Mouse (Mus musculus) forebrain, embryonic 16.5 days (tissue): Measurements from ENCODE around the gene Ccdc115. TPM values are rescaled to one million over a fixed set of nuclear protein-coding genes. Genes with fewer than 3 reads are reported as not detected.

ENCODE experiments used
- ATAC-seq: fragments of 200-750 bp; cut with Nextera tagmentation; 2 replicates; pipeline ENCODE4 v1.8.0; 2017; ENCODE audit warnings: mild to moderate bottlenecking, moderate library complexity
- H3K27ac ChIP-seq: fragments of 300-500 bp; sonication (generic); 2 replicates; pipeline ENCODE4 v1.5.1; 2014; ENCODE audit warnings: low read length, control low read depth
- H3K27me3 ChIP-seq: fragments of 300-500 bp; sonication (generic); replicated peaks from 2 replicates; pipeline ENCODE4 v1.6.1; 2014; ENCODE audit warnings: low read length; ENCODE audit not compliant: control insufficient read depth, insufficient read depth
- H3K36me3 ChIP-seq: fragments of 300-500 bp; sonication (generic); 2 replicates; pipeline ENCODE4 v1.6.1; 2014; ENCODE audit not compliant: control insufficient read depth, insufficient read depth
- H3K4me1 ChIP-seq: fragments of 300-500 bp; sonication (generic); replicated peaks from 2 replicates; pipeline ENCODE4 v1.6.1; 2014; ENCODE audit warnings: low read length; ENCODE audit not compliant: control insufficient read depth, insufficient read depth
- H3K4me2 ChIP-seq: fragments of 300-500 bp; sonication (generic); 2 replicates; pipeline ENCODE4 v1.6.1; 2014; ENCODE audit warnings: mild to moderate bottlenecking, low read length, control low read depth
- H3K4me3 ChIP-seq: fragments of 300-500 bp; sonication (generic); replicated peaks from 2 replicates; pipeline ENCODE4 v1.5.1; 2014; ENCODE audit warnings: mild to moderate bottlenecking, low read length, control low read depth
- H3K9ac ChIP-seq: fragments of 300-500 bp; sonication (generic); replicated peaks from 2 replicates; pipeline ENCODE4 v1.6.1; 2014; ENCODE audit warnings: low read depth, low read length, control low read depth
- H3K9me3 ChIP-seq: fragments of 300-500 bp; sonication (generic); 2 replicates; pipeline ENCODE4 v1.6.1; 2016; ENCODE audit warnings: low read length; ENCODE audit not compliant: control insufficient read depth
- WGBS: fragments of 180-500 bp; shearing (Covaris S2); extraction: QIAGEN DNeasy Blood & Tissue Kit; methylation state at CpG from one replicate; pipeline ENCODE4 v1.1.7; 2014; 5-methylcytosine and 5-hydroxymethylcytosine counted together
- polyA plus RNA-seq: library from polyadenylated mRNA; unstranded; fragments of >200 nt; fragmentation: Nextera tagmentation; extraction: Ambion mirVana; gene quantifications from 2 replicates; pipeline ENCODE4 v1.2.1, GENCODE M21; 2015

The Ccdc115 gene
- polyA plus RNA-seq, result 67.4 and 73.6 TPM in 2 replicates

DNA sequence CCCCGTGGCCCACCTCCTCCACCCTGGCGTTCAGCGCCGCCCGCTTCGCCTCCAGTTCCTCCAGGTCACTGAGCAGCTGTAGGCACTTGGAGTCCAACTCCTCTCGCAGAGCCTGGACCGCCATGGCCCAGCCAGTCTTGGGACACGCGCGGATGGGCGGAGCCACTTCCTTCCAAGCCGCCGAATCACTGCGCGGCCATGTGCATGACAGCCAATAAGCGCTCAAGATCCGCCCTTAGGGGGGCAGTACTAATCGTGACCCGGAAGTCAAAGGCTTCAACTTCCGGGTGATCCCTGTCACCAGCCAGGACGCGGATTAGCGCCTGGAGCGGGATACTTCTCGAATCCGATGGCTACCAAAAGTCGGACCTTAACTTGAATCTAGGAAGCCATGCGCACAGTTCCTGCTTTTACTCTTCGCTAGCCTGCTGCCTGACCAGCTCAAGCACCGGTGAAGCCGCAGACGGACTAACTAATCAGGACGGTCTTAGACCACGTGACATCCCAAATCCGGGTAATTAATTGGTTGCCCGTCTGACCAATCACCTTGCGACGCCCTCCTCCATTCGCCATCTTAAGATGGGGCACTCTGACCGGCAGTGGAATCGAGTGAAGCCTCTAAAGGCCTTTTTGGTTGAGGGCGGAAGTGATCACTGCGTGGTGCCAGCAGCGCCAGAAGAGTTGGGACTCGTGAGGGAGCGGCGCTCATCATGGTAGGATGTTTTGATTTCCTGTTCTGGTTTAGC is at the start of gene Ccdc115, which contains the start of gene Imp4:
Gene Ccdc115 (minus strand): TSS at position 458 of the 746 bp plus-strand sequence.
Gene Imp4 (plus strand): TSS at position 637 of the 746 bp plus-strand sequence.
- peak within 1 kb of the TSS; percentile 80 for H3K27ac ChIP-seq

DNA sequence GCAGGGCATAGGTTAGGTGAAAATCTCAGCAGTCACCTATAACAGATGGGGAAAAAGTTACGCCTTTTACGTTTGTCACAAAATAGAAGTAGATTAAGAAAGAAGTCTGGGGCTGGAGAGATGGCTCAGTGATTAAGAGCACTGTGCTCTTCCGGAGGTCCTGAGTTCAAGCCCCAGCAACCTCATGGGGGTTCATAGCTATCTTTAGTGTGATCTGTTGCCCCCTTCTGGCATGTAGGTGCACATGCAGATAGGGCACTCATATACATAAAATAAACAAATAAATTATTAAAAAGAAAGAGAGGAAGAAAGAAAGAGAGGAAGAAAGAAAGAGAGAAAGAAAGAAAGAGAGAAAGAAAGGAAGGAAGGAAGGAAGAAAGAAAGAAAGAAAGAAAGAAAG is 47.9 kb upstream of the Ccdc115 start:
- Histone ChIP-seq H3K9me3 (no peaks in the 10 kb centered on the region), H3K9ac (no peak overlapping the region), H3K27me3 (no peaks in the 10 kb centered on the region), H3K4me2 (no peak overlapping the region), H3K27ac (no peak overlapping the region), H3K4me3 (no peak overlapping the region), H3K36me3 (no peaks in the 10 kb centered on the region), H3K4me1 (peaks cover 4% of the 10 kb centered on the region)
- no peak for ATAC-seq
- 97% methylated on average over 3 of the region's 3 CpGs for WGBS

More for the DNA sequence above, at the start of gene Ccdc115, which contains the start of gene Imp4:
- Histone ChIP-seq H3K4me3 (peak within 1 kb of the TSS; percentile 90), H3K9me3 (no peaks in the 10 kb centered on the region), H3K27me3 (no peaks in the 10 kb centered on the region), H3K4me2 (peak within 1 kb of the TSS; percentile 88), H3K36me3 (peaks cover 17% of the 10 kb centered on the region), H3K9ac (peak within 1 kb of the TSS; percentile 69), H3K4me1 (peaks cover 17% of the 10 kb centered on the region)
- under 1% methylated on average over 48 of the region's 48 CpGs for WGBS
- ATAC-seq, result peak; percentile 95

DNA sequence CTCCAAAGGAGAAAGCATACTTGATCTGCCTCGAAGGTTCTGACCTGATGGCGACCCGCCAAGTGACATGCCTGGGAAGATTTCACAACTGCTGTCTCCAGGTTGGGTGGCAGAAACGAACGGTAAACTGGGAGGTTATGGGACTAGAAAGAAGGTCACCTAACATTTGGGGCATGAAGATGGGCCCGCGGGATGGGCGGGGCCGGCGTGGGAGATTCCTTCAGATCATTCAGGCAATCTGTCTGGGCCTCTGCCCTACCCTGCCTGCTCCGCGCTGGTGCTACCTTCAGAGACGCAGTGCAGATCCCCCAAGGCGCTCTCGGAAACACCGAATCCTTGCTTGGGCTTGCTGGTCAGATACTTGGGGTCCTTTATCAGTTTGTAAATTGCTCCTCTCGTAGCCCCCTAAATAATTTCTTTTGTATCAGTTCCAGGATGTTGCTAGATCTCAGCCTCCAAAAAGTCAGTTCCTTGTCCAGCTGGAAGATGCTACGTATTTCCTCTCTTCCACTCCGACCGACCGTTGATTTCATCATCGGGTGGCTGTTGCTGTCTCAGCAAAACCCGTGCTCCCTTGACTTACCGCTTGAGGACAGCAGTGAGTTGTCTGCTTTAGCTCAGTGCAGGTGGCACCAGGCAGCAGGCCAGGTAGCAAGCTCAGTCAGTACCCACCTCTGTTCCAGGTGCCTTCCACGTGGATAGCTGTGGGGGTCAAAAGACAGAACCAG is 46.2 kb upstream of the Ccdc115 start:
- Histone ChIP-seq H3K4me3 (peak overlapping the region; percentile 29), H3K9me3 (no peaks in the 10 kb centered on the region), H3K36me3 (no peaks in the 10 kb centered on the region), H3K27me3 (no peaks in the 10 kb centered on the region), H3K4me2 (peak overlapping the region; percentile 53), H3K9ac (peak overlapping the region; percentile 22; the same call in 1 of the 2 replicates), H3K27ac (no peak overlapping the region), H3K4me1 (peaks cover 4% of the 10 kb centered on the region)
- ATAC-seq, result peak; percentile 65
- WGBS, result 10% methylated on average over 25 of the region's 25 CpGs

DNA sequence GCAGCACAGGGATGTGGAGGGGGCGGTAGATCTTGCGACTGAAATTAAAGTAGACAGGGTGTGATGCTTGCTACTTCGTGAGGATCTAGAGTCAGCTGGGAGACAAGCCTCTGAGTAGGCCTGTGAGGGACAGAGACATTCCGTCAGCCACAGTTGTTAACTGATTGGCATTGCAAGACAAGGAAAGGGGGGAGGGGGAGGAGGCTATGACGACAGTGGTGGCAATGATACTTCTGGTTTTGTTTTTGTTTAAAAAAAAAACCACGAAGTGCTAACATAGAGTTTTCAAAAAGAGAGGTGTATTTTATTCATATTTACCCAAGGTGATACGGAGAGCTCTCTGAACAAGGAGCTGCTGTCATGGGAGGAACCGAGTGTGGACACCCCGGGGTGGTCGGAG is 45.0 kb upstream of the Ccdc115 start:
- H3K27me3 ChIP-seq, result no peaks in the 10 kb centered on the region
- peaks cover 4% of the 10 kb centered on the region for H3K4me1 ChIP-seq
- no peak overlapping the region for H3K27ac ChIP-seq
- ATAC-seq, result no peak
- H3K4me2 ChIP-seq, result no peak overlapping the region
- no peaks in the 10 kb centered on the region for H3K36me3 ChIP-seq
- no peak overlapping the region for H3K4me3 ChIP-seq
- WGBS, result 81% methylated on average over 10 of the region's 10 CpGs
- no peaks in the 10 kb centered on the region for H3K9me3 ChIP-seq
- H3K9ac ChIP-seq, result no peak overlapping the region

DNA sequence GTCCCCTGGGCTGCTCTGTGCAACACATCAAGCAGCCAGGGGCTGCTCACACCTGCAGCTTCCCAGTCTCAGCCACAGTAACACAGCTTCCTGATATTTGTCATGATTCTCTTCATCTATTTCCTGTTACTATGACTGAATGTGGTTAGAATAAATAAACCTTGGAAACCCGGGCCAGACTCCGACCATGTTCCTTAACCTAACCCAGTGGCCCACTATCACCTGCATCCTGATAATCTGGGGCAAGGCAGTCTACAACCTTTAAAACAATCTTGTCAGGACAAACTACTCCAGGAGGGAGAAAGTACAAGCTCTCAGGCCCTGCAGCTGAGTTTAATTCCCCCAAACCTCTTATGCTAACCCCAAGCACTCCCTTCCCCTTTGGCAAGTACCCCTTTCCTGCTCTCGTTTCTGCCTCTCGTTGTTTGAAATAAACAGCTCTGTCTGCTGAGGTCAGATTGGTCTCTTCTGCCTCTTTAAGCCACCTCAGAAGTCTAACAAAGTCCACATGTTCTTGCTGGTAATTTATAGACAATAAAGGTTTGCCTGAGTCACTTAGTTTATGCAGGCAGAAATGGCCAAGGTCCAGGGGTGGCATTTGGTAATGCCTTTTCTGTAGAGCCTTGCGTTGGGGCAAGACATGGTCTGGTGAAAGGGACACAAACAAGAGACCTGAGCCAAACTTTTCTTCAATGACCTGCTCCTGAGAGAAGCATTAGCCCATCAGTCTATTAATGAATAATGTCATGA is 42.6 kb upstream of the Ccdc115 start:
- Histone ChIP-seq H3K4me3 (no peak overlapping the region), H3K9me3 (no peaks in the 10 kb centered on the region), H3K27ac (no peak overlapping the region), H3K27me3 (no peaks in the 10 kb centered on the region), H3K4me1 (peaks cover 4% of the 10 kb centered on the region), H3K4me2 (no peak overlapping the region), H3K36me3 (no peaks in the 10 kb centered on the region), H3K9ac (no peak overlapping the region)
- ATAC-seq, result no peak
- WGBS, result 78% methylated on average over 5 of the region's 5 CpGs

DNA sequence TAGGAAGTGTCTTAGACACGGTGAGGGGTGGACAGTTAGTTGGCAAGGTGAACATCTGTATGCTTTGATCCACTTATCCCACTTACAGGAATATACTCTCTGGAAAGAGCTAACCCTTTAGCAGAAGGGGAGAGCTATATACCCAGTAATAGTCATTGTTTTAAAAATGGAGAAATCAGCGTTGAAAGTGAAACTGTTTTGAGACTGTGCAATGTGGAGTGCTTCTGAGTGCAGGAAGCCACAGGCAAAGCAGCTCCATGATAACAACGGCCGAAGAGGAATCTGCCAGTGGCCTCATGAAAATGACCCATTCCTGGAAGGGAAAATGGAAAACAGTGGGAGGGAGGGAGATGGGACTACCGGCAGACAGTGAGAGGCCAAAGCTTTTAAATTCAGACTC is 41.3 kb upstream of the Ccdc115 start:
- Histone ChIP-seq H3K36me3 (no peaks in the 10 kb centered on the region), H3K9ac (no peak overlapping the region), H3K27me3 (no peaks in the 10 kb centered on the region), H3K9me3 (no peaks in the 10 kb centered on the region), H3K4me3 (no peak overlapping the region), H3K4me2 (no peak overlapping the region), H3K4me1 (peaks cover 4% of the 10 kb centered on the region), H3K27ac (no peak overlapping the region)
- ATAC-seq, result no peak
- 86% methylated on average over 5 of the region's 5 CpGs for WGBS

DNA sequence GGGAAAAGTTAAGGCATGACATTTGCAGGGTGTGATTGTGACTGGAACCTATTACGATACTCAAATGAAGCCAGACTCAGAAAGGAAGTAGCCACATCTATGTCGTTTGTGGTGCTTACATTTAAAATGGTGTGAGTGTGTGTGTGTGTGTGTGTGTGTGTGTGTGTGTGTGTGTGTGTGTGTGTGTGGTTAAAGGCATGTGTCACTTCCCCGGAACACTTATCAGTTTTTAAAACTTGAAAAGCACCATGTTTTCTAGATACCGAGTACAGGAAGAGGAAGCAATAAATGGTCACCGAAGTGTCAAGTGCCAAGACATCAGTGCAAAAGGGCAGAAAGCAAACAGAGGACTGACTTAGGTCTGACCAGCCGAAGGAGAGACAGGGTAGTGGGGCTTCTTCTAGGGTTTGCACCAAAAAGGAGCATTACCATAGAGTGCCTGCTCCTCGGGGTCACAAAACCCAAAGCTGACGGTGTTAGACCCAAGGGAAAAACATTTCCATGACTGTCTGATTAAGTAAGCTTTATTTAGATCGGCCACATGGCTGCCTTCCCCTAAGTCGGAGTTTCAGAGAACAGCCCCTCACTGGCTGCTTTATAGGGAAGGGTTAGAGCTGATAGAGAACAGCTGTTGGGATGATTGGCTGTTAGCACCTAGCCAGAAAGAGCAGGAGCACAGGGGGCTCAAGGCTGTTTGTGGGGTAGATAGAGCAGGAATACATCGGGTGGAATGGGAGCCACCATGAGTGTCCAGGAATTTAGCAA is 39.6 kb upstream of the Ccdc115 start:
- Histone ChIP-seq H3K9ac (no peak overlapping the region), H3K27ac (no peak overlapping the region), H3K4me2 (no peak overlapping the region), H3K4me3 (no peak overlapping the region), H3K4me1 (no peaks in the 10 kb centered on the region), H3K9me3 (no peaks in the 10 kb centered on the region), H3K36me3 (no peaks in the 10 kb centered on the region), H3K27me3 (no peaks in the 10 kb centered on the region)
- no peak for ATAC-seq
- WGBS, result 76% methylated on average over 11 of the region's 11 CpGs

DNA sequence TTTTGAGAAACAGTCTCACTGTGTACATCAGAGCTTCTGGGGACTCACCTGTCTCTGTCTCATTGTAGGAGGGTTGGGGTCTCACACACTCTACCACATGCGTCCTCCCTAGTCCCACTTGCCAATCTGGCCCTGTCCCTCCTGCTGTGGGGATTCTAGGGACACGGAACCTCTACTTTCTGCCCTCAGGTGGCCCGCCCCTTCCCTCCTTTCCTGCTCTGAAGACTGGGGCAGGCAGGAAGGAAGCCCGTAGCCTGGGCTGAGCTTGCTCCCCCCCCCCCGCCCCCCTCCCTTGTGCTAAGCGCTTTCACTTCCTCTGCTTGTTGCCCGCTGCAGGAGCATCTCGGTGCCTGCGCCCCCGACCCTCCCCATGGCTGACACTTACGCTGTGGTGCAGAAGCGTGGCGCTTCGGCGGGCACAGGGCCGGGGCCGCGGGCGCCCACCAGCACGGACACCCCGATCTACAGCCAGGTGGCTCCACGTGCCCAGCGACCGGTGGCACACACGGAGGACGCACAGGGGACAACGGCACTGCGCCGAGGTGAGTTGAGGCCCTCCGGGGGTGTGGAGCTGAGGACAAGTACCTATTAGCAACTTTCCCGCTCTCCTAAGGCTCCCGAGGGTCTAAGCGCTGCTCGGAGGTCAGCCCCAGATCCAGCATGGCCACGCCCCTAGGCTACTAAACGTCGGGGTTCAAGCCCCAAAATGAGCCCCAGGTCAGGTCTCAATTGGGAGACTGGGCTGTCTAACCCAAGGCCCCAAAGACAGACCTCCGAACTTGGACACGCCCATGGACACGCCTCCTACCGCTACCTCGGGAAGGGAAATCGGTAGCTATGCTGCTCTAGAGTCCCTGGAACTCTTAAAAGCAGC is 33.2 kb upstream of the Ccdc115 start:
- Histone ChIP-seq H3K27me3 (peaks cover 9% of the 10 kb centered on the region), H3K4me2 (peak overlapping the region; percentile 95), H3K4me3 (peak overlapping the region; percentile 49), H3K4me1 (peaks cover 10% of the 10 kb centered on the region), H3K9ac (peak overlapping the region; percentile 31), H3K27ac (no peak overlapping the region), H3K9me3 (no peaks in the 10 kb centered on the region), H3K36me3 (no peaks in the 10 kb centered on the region)
- peak; percentile 53 for ATAC-seq
- under 1% methylated on average over 41 of the region's 43 CpGs for WGBS
